Mouse (Mus musculus) heart, adult 2 months (tissue): ENCODE results near the gene Strip2.

ENCODE experiments used
- CTCF ChIP-seq: fragments of 200-600 bp; IDR thresholded peaks from 2 replicates; pipeline ENCODE4 v1.8.1; 2022; ENCODE audit warnings: antibody characterized with exemption, mild to moderate bottlenecking, moderate library complexity
- EP300 ChIP-seq: fragments of 200-500 bp; IDR thresholded peaks from 2 replicates; pipeline ENCODE4 v1.6.1; 2011; ENCODE audit warnings: low read depth, low read length, control low read depth; ENCODE audit not compliant: insufficient read depth
- POLR2A ChIP-seq: fragments of 200-500 bp; IDR thresholded peaks from 2 replicates; pipeline ENCODE4 v1.6.1; 2011; ENCODE audit warnings: mild to moderate bottlenecking, low read depth, low read length, control low read depth; ENCODE audit not compliant: insufficient read depth

- no peak for TF ChIP-seq POLR2A
- TF ChIP-seq EP300 = no peak
- 0 out of 2 replicates have a peak, but pooled peaks have one; percentile 17 for TF ChIP-seq CTCF
Measured at GRCm38 (mm10) chr6:29981797-29982196, 65.0 kb downstream of the Strip2 start.
